Mouse (Mus musculus): ENCODE measurements at regions not wholly inside any gene's neighbourhood (a gene's known extent, or its start where the extent isn't known, plus 50 kb on each side); places are given as distances from the start of the nearest gene placed in this dataset.
"Not testable (repeated sequence)": the region's sequence is repeated elsewhere in the genome, so short reads cannot be mapped to it uniquely, and the experiment has no call there.

GRCm38 (mm10) chr12:97061352-97061895 is 1197.8 kb downstream of the Galc start:
- 88% methylated on average over 13 of the region's 13 CpGs for WGBS
- H3K36me3 ChIP-seq; H3K27ac ChIP-seq (replicated peaks); H3K9me3 ChIP-seq; H3K4me3 ChIP-seq; H3K27me3 ChIP-seq; H3K4me2 ChIP-seq; H3K4me1 ChIP-seq (replicated peaks); H3K9ac ChIP-seq: not testable (repeated sequence)
- peak; percentile 100 for ATAC-seq (ENCODE audit: low FRiP score, low read depth)

GRCm38 (mm10) chr12:97047674-97048073 is 1211.6 kb downstream of the Galc start:
- H3K4me3 ChIP-seq = no peak overlapping the region
- 95% methylated on average over 2 of the region's 2 CpGs for WGBS

More at GRCm38 (mm10) chr12:97047674-97048073, 1211.6 kb downstream of the Galc start:
- no peak overlapping the region for H3K4me2 ChIP-seq
- H3K27me3 ChIP-seq = no peaks in the 10 kb centered on the region
- no peak for ATAC-seq (ENCODE audit: low FRiP score, low read depth)
- no peaks in the 10 kb centered on the region for H3K9me3 ChIP-seq
- no peak overlapping the region for H3K9ac ChIP-seq
- H3K4me1 ChIP-seq (replicated peaks) = no peaks in the 10 kb centered on the region
- H3K36me3 ChIP-seq = no peaks in the 10 kb centered on the region
- H3K27ac ChIP-seq (replicated peaks) = no peak overlapping the region

Data from hindbrain, embryonic 15.5 days (tissue).